Mouse (Mus musculus) hindbrain, embryonic 16.5 days (tissue): ENCODE measurements around the gene Aldh18a1. TPM values are rescaled to one million over a fixed set of nuclear protein-coding genes. Genes with fewer than 3 reads are reported as not detected.
"Not testable (repeated sequence)": the region's sequence is repeated elsewhere in the genome, so short reads cannot be mapped to it uniquely, and the experiment has no call there.

Experiments used
- ATAC-seq: fragments of 200-750 bp; cut with Nextera tagmentation; 2 replicates; pipeline ENCODE4 v1.8.0; 2017; ENCODE audit warnings: moderate TSS enrichment, moderate library complexity
- H3K27ac ChIP-seq: fragments of 300-500 bp; sonication (generic); 2 replicates; pipeline ENCODE4 v1.5.1; 2014; ENCODE audit warnings: low read depth, mild to moderate bottlenecking, control low read depth, low read length, moderate library complexity
- H3K27me3 ChIP-seq: fragments of 300-500 bp; sonication (generic); replicated peaks from 2 replicates; pipeline ENCODE4 v1.6.1; 2014; ENCODE audit warnings: low read length; ENCODE audit not compliant: control insufficient read depth, insufficient read depth
- H3K36me3 ChIP-seq: fragments of 300-500 bp; sonication (generic); 2 replicates; pipeline ENCODE4 v1.6.1; 2014; ENCODE audit warnings: mild to moderate bottlenecking, low read length, moderate library complexity, mixed read lengths; ENCODE audit not compliant: control insufficient read depth, insufficient read depth
- H3K4me1 ChIP-seq: fragments of 300-500 bp; sonication (generic); 2 replicates; pipeline ENCODE4 v1.6.1; 2014; ENCODE audit warnings: low read depth, low read length; ENCODE audit not compliant: control insufficient read depth, insufficient read depth
- H3K4me2 ChIP-seq: fragments of 300-500 bp; sonication (generic); 2 replicates; pipeline ENCODE4 v1.6.1; 2014; ENCODE audit warnings: mild to moderate bottlenecking, low read length, control low read depth, moderate library complexity
- H3K4me3 ChIP-seq: fragments of 300-500 bp; sonication (generic); 2 replicates; pipeline ENCODE4 v1.5.1; 2014; ENCODE audit warnings: mild to moderate bottlenecking, low read length, control low read depth, moderate library complexity
- H3K9ac ChIP-seq: fragments of 300-500 bp; sonication (generic); 2 replicates; pipeline ENCODE4 v1.6.1; 2014; ENCODE audit warnings: low read depth, mild to moderate bottlenecking, control low read depth, low read length, moderate library complexity
- H3K9me3 ChIP-seq: fragments of 300-500 bp; sonication (generic); 2 replicates; pipeline ENCODE4 v1.6.1; 2014; ENCODE audit warnings: mild to moderate bottlenecking, low read length, moderate library complexity; ENCODE audit not compliant: control insufficient read depth
- WGBS: fragments of 180-500 bp; shearing (Covaris S2); extraction: QIAGEN DNeasy Blood & Tissue Kit; methylation state at CpG from one replicate; pipeline ENCODE4 v1.1.7; 2014; 5-methylcytosine and 5-hydroxymethylcytosine counted together
- polyA plus RNA-seq: library from polyadenylated mRNA; unstranded; fragments of >200 nt; fragmentation: Nextera tagmentation; extraction: Ambion mirVana; gene quantifications from 2 replicates; pipeline ENCODE4 v1.2.1, GENCODE M21; 2015

The Aldh18a1 gene
- polyA plus RNA-seq, 1 experiment from 2014 or later, result 43.7 TPM

DNA sequence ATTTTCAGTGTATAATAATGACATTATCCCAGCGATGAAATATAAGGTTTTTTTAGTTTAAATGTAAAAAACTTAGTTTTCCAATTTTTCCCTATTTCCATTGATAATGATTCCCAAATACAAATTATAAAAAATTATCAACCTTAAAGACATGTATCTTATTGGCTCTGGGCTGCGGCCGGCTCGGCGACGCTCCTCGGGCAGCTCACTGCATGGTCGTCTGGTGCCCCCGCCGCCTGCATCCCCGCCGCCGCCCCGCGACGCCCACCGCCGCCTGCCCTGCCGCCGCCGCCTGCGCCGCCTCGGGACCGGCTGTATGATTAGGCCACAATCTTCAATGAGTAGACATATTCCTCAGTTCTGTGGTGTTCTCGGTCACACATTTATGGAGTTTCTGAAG, 33.4 kb upstream of the Aldh18a1 start:
- H3K4me3 ChIP-seq, H3K9me3 ChIP-seq, H3K4me2 ChIP-seq, H3K4me1 ChIP-seq, H3K27me3 ChIP-seq, H3K36me3 ChIP-seq, H3K27ac ChIP-seq, ATAC-seq, H3K9ac ChIP-seq: not testable (repeated sequence)
- 52% methylated on average over 10 of the region's 26 CpGs for WGBS

DNA sequence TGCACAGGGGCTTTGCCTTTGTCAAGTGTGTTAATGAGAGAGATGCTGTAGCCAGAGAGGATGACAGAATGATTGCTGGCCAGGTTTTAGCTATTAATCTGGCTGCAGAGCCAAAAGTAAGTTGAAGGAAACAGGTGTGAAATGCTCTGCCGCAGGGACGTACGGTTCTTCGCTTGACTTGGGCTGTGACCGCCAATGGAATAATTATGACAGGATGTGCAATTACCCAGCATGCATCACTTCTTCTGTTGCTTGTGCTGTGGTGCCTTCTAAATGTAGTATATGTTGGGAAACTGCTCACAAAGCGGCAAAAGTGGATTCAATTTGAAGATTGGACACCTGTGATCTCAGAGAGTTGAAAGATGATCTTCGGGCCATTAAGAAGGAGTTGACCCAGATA, 27.8 kb upstream of the Aldh18a1 start:
- no peaks in the 10 kb centered on the region for H3K27me3 ChIP-seq
- no peak overlapping the region for H3K4me2 ChIP-seq
- H3K27ac ChIP-seq, result no peak overlapping the region
- no peak overlapping the region for H3K9ac ChIP-seq
- no peak for ATAC-seq
- H3K4me1 ChIP-seq, result peaks cover 5% of the 10 kb centered on the region
- H3K9me3 ChIP-seq, result no peaks in the 10 kb centered on the region
- no peak overlapping the region for H3K4me3 ChIP-seq
- H3K36me3 ChIP-seq, result no peaks in the 10 kb centered on the region
- 94% methylated on average over 7 of the region's 7 CpGs for WGBS

DNA sequence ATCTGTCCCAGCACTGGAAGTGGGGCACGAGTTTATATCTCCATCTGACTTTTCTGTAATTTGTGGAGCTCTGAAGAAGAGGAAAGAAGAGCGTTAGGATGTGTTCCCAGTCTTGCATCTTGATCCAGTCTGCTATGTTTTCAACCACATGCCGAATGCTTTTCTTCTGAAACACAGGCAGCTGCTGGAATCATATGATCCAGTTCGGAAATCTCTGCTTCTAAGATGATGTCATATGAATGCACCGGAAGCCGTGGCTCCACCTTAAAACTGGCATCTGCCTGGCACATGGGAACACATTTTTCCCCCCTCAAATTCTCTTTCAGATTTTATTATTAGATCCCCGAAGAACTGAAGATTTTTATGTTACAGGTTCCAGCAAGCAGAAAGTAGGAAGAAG, 26.5 kb upstream of the Aldh18a1 start:
- Histone ChIP-seq H3K4me1 (peaks cover 8% of the 10 kb centered on the region), H3K36me3 (no peaks in the 10 kb centered on the region), H3K27ac (no peak overlapping the region), H3K9ac (no peak overlapping the region), H3K9me3 (no peaks in the 10 kb centered on the region), H3K4me3 (no peak overlapping the region), H3K4me2 (no peak overlapping the region), H3K27me3 (no peaks in the 10 kb centered on the region)
- WGBS, result 83% methylated on average over 7 of the region's 7 CpGs
- no peak for ATAC-seq

DNA sequence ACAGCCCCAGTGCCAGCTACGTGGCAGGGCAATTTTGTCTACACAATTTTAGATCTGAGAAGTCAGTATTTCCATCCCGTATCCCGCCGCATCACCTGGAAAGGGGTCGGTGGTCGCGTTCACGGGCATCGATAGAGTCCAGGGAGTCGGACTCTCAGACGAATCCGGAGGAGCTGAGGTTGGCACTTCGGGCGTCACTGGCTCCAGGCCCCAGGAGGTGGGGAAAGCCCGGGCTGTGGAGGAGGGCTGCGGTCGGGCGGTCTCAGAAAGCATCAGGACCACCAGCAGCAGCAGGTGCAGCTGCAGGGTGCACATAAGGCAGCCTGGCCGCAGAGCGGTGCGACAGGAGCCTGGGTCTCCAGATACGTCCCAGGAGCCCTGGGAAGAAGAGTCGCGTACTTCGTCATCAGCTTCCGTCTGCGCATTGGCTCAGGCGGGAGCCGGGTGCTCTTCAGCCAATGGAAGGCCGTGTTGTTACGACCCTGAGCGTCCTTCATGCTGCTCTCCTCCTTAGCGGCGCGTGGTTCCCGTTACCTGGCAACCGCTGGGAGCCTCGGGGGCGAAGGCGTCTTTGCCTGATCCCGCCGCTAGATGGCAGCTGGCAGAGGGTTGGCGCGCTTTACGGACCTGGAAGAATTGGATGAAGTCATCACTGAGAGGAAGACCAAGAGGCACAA, 23.7 kb upstream of the Aldh18a1 start, which contains the start of the genes Tctn3 and Entpd1:
Gene Tctn3, minus strand, starts transcription at position 404 of the 677 bp plus-strand sequence.
Gene Entpd1, plus strand, starts transcription at position 537 of the 677 bp plus-strand sequence.
- peak within 1 kb of the TSS; percentile 76 for H3K9ac ChIP-seq
- H3K9me3 ChIP-seq, result no peaks in the 10 kb centered on the region
- peak within 1 kb of the TSS; percentile 92 for H3K4me2 ChIP-seq
- ATAC-seq, result peak; percentile 100
- H3K27me3 ChIP-seq, result no peaks in the 10 kb centered on the region
- H3K4me1 ChIP-seq, result peaks cover 8% of the 10 kb centered on the region
- peak within 1 kb of the TSS; percentile 74 for H3K27ac ChIP-seq
- peaks cover 12% of the 10 kb centered on the region for H3K36me3 ChIP-seq
- WGBS, result under 1% methylated on average over 45 of the region's 45 CpGs
- peak within 1 kb of the TSS; percentile 78 for H3K4me3 ChIP-seq

DNA sequence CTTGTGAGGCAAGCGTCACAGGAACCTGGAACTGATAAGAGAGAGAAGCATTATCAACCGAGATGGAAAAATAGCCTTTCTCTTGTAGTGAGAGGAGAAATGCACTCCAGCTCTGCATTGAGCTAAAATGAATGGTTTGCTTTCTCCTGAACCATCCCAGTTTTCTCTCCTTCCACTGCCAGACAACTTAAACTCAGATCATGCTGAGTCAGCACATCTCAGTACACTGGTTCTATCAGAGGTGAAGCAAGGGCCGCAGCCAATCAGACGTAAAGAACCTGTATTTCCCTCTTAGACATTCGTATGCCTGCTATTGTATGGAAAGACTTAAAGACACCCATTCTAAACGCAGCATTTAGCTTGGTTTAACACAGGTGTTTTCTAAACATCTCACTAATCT, 19.4 kb upstream of the Aldh18a1 start:
- Histone ChIP-seq H3K27ac (no peak overlapping the region), H3K4me2 (no peak overlapping the region), H3K9me3 (no peaks in the 10 kb centered on the region), H3K4me1 (peaks cover 8% of the 10 kb centered on the region), H3K9ac (no peak overlapping the region), H3K36me3 (peaks cover 19% of the 10 kb centered on the region), H3K27me3 (no peaks in the 10 kb centered on the region), H3K4me3 (no peak overlapping the region)
- WGBS, result 96% methylated on average over 6 of the region's 6 CpGs
- no peak for ATAC-seq

DNA sequence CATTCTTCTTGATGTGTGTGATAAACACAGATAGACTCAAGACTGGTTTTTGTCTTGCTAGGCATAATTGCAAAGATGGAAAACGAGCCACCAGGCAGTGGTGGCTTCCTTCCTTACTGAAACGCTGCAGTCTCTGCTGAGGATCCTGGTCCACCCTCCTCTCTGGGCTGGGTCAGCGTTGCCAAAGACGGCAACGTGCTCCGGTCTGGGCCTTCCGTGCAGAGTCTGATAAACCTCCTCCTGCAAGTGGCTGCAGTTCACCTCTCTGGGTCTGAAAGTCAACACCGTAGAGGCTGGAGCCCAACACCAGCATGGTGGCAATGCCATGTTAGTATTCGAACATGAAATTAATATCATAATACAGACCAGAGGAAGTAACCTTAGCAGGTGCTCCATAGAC, 16.9 kb upstream of the Aldh18a1 start:
- no peak overlapping the region for H3K9ac ChIP-seq
- WGBS, result 94% methylated on average over 9 of the region's 9 CpGs

DNA sequence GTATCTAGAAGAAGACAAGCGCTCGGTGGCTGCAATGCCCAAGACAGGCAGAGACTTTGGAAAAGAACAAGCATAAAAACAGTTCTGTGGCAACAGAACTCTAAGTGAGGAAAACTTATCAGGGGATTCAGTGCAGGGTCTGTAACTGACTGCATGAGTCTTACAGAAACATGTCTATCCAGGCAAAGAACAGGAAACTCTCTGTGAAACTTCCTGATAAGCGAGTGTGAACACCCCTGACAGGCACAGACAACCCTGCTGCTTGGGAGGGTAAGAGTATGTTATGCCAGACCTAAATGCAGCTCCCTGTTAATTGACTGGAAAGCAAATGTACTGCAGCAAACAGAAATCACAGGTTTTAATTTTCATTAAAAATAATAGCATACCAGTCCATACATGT, 13.6 kb upstream of the Aldh18a1 start:
- no peak overlapping the region for H3K27ac ChIP-seq
- no peaks in the 10 kb centered on the region for H3K9me3 ChIP-seq
- no peak for ATAC-seq
- H3K27me3 ChIP-seq, result no peaks in the 10 kb centered on the region
- H3K36me3 ChIP-seq, result peaks cover 6% of the 10 kb centered on the region
- no peak overlapping the region for H3K4me2 ChIP-seq
- H3K4me3 ChIP-seq, result no peak overlapping the region
- 94% methylated on average over 3 of the region's 3 CpGs for WGBS
- H3K4me1 ChIP-seq, result no peaks in the 10 kb centered on the region
- no peak overlapping the region for H3K9ac ChIP-seq

More for the DNA sequence above, 16.9 kb upstream of the Aldh18a1 start:
- H3K27me3 ChIP-seq, result no peaks in the 10 kb centered on the region
- H3K9me3 ChIP-seq, result no peaks in the 10 kb centered on the region
- peaks cover 19% of the 10 kb centered on the region for H3K36me3 ChIP-seq
- no peak overlapping the region for H3K4me2 ChIP-seq
- H3K4me1 ChIP-seq, result no peaks in the 10 kb centered on the region
- H3K27ac ChIP-seq, result no peak overlapping the region
- ATAC-seq, result no peak
- no peak overlapping the region for H3K4me3 ChIP-seq

DNA sequence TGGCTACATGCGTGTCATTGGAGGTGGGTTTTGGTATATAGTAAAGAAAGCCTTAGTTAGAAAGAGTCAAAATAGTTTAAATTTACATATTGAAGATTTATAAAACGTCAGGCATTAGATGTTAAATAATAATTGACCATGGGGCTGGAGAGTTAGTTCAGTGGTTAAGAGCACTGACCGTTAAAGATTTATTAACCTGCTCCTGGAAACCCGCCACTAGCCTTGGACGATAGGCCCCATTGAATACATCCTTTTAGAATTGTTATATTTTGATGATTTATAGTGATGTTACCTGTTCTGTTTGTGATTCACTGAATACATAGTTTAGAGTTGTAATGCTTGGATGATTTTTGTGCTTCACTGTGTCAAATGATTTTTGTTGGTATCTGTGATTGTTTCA, 12.6 kb upstream of the Aldh18a1 start:
- not testable (repeated sequence) for ATAC-seq, H3K9ac ChIP-seq, H3K4me1 ChIP-seq, H3K9me3 ChIP-seq, H3K4me2 ChIP-seq, H3K27ac ChIP-seq, H3K27me3 ChIP-seq, H3K36me3 ChIP-seq, H3K4me3 ChIP-seq
- 93% methylated on average over 5 of the region's 5 CpGs for WGBS

DNA sequence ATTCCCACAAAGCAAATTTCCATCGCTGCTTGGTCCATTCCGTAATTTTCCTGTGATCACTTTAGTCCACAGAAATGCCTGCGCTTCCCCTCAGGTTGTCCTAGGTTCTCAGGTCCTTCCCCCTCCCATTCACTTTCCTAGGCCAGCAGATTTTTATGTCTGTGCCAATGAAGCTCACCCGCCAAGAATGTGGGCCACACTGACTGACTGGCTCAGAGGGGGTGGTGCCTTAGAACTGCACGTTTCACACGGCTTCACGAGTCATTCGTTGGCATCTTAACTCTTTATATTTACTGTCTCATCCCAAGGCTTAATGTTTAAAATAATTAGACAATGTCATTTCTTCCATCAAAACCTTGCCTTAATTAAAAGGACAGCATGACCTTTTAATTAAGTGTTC, 7.6 kb upstream of the Aldh18a1 start:
- Histone ChIP-seq H3K9me3 (no peaks in the 10 kb centered on the region), H3K36me3 (peaks cover 5% of the 10 kb centered on the region; the same call in 1 of the 2 replicates), H3K9ac (no peak overlapping the region), H3K27ac (no peak overlapping the region), H3K27me3 (no peaks in the 10 kb centered on the region), H3K4me3 (no peak overlapping the region), H3K4me1 (no peaks in the 10 kb centered on the region), H3K4me2 (no peak overlapping the region)
- 86% methylated on average over 8 of the region's 8 CpGs for WGBS
- ATAC-seq, result no peak
